Mouse (Mus musculus): ENCODE results near the gene Tmem259.
A peak's percentile ranks its signal among the peaks of the same experiment; 100 is the strongest.

The Tmem259 gene

GRCm38 (mm10) chr10:79934794-79935569, 49.1 kb downstream of the Tmem259 start:
- no peak for DNase-seq (ENCODE audit: low read depth, low spot score)

GRCm38 (mm10) chr10:79934272-79934721, 49.8 kb downstream of the Tmem259 start:
- no peak for DNase-seq (ENCODE audit: low read depth, low spot score)

- no peak for DNase-seq (ENCODE audit: low read depth, low spot score)
Measured at GRCm38 (mm10) chr10:79933861-79934260, 50.3 kb downstream of the Tmem259 start.

- no peak for DNase-seq (ENCODE audit: low read depth, low spot score)
Measured at GRCm38 (mm10) chr10:79933145-79933679, 50.9 kb downstream of the Tmem259 start.

GRCm38 (mm10) chr10:79932736-79933135, 51.4 kb downstream of the Tmem259 start:
- no peak for DNase-seq (ENCODE audit: low read depth, low spot score)

- DNase-seq (ENCODE audit: low read depth, low spot score) = no peak
Measured at GRCm38 (mm10) chr10:79931797-79932196, 52.3 kb downstream of the Tmem259 start.

- DNase-seq (ENCODE audit: low read depth, low spot score) = no peak
Measured at GRCm38 (mm10) chr10:79930826-79931186, 53.3 kb downstream of the Tmem259 start.

- DNase-seq (ENCODE audit: low read depth, low spot score) = no peak
Measured at GRCm38 (mm10) chr10:79929967-79930825, 53.9 kb downstream of the Tmem259 start.

- no peak for DNase-seq (ENCODE audit: low read depth, low spot score)
Measured at GRCm38 (mm10) chr10:79928907-79929701, 55.0 kb downstream of the Tmem259 start.

GRCm38 (mm10) chr10:79928030-79928694, 56.0 kb downstream of the Tmem259 start:
- DNase-seq (ENCODE audit: low read depth, low spot score) = no peak

GRCm38 (mm10) chr10:79927324-79928029, 56.7 kb downstream of the Tmem259 start:
- DNase-seq (ENCODE audit: low read depth, low spot score) = no peak

- peak; percentile 88 for DNase-seq (ENCODE audit: low read depth, low spot score)
Measured at GRCm38 (mm10) chr10:79926491-79927323, 57.4 kb downstream of the Tmem259 start, which contains the start of gene Arid3a. Gene Arid3a (plus strand): TSS chr10:79927043.

GRCm38 (mm10) chr10:79925785-79926490, 58.2 kb downstream of the Tmem259 start:
- no peak for DNase-seq (ENCODE audit: low read depth, low spot score)

GRCm38 (mm10) chr10:79924998-79925784, 58.9 kb downstream of the Tmem259 start:
- DNase-seq (ENCODE audit: low read depth, low spot score) = peak; percentile 72
